Mouse (Mus musculus) MEL (cell line): ENCODE results near the gene Sct. TPM values are rescaled to one million over a fixed set of nuclear protein-coding genes. Genes with fewer than 3 reads are reported as not detected.

Experiments
- DNase-seq: peaks from one replicate; pipeline ENCODE4 v3.0.0; 2011; ENCODE audit warnings: low read depth, low spot score
- H3K27ac ChIP-seq: 2 replicates; pipeline ENCODE4 v1.5.1; 2012; ENCODE audit warnings: low read depth, mild to moderate bottlenecking, control low read depth, low read length, moderate library complexity; ENCODE audit not compliant: control insufficient read depth
- H3K27me3 ChIP-seq, 2 experiments: fragments of 150-350 bp in 1 of 2; sonication (generic) in 1 of 2; 2 replicates each; pipeline ENCODE4 v1.6.1; 2012; ENCODE audit warnings: low read length in 2 of 2, mild to moderate bottlenecking in 2 of 2, improper control_type of control experiment in 1 of 2, moderate library complexity in 1 of 2; ENCODE audit not compliant: insufficient read depth in 2 of 2, control insufficient read depth in 1 of 2
- H3K36me3 ChIP-seq, 2 experiments: 2 replicates each; pipeline ENCODE4 v1.6.1; 2012 to 2014; ENCODE audit warnings: low read length in 2 of 2, improper control_type of control experiment in 1 of 2, inconsistent platforms in 1 of 2, mild to moderate bottlenecking in 1 of 2; ENCODE audit not compliant: insufficient read depth in 2 of 2, control insufficient read depth in 1 of 2
- H3K4me1 ChIP-seq, 2 experiments: fragments of 150-350 bp in 1 of 2; sonication (generic) in 1 of 2; 2 replicates each; pipeline ENCODE4 v1.6.1; 2012; ENCODE audit warnings: low read length in 2 of 2, improper control_type of control experiment in 1 of 2, mild to moderate bottlenecking in 1 of 2; ENCODE audit not compliant: insufficient read depth in 2 of 2, control insufficient read depth in 1 of 2
- H3K4me3 ChIP-seq, 2 experiments: fragments of 150-350 bp in 1 of 2; sonication (generic) in 1 of 2; 2 replicates each; pipeline ENCODE4 v1.5.1; 2012; ENCODE audit warnings: low read depth in 2 of 2, low read length in 2 of 2, mild to moderate bottlenecking in 2 of 2, moderate library complexity in 2 of 2, control low read depth in 1 of 2, improper control_type of control experiment in 1 of 2; ENCODE audit not compliant: control insufficient read depth in 1 of 2, insufficient read depth in 1 of 2
- H3K79me2 ChIP-seq: 2 replicates; pipeline ENCODE4 v1.6.1; 2012; ENCODE audit warnings: mild to moderate bottlenecking, low read length, moderate library complexity; ENCODE audit not compliant: control insufficient read depth, poor library complexity, insufficient read depth
- H3K9ac ChIP-seq: 2 replicates; pipeline ENCODE4 v1.6.1; 2012; ENCODE audit warnings: low read depth, mild to moderate bottlenecking, control low read depth, low read length, moderate library complexity; ENCODE audit not compliant: control insufficient read depth, poor library complexity, severe bottlenecking
- H3K9me3 ChIP-seq: fragments of 150-350 bp; sonication (generic); replicated peaks from 2 replicates; pipeline ENCODE4 v1.6.1; 2012; ENCODE audit warnings: mild to moderate bottlenecking, low read length, improper control_type of control experiment, moderate library complexity; ENCODE audit not compliant: insufficient read depth
- E2F4 ChIP-seq: IDR thresholded peaks from 2 replicates; pipeline ENCODE4 v1.6.1; 2011; ENCODE audit warnings: low read depth, low read length, improper control_type of control experiment, borderline replicate concordance
- EP300 ChIP-seq, 2 experiments: IDR thresholded peaks; 2 replicates each; pipeline ENCODE4 v1.6.1; 2011; ENCODE audit warnings: improper control_type of control experiment in 2 of 2, low read length in 2 of 2, low read depth in 1 of 2, mild to moderate bottlenecking in 1 of 2
- ETS1 ChIP-seq: IDR thresholded peaks from 2 replicates; pipeline ENCODE4 v1.6.1; 2012; ENCODE audit warnings: low read depth, mild to moderate bottlenecking, inconsistent platforms, low read length, improper control_type of control experiment, moderate library complexity
- MXI1 ChIP-seq: IDR thresholded peaks from 2 replicates; pipeline ENCODE4 v1.6.1; 2011; ENCODE audit warnings: mild to moderate bottlenecking, low read depth, low read length, improper control_type of control experiment
- NELFE ChIP-seq: IDR thresholded peaks from 2 replicates; pipeline ENCODE4 v1.6.1; 2011; ENCODE audit warnings: low read depth, low read length, improper control_type of control experiment
- NRF1 ChIP-seq: IDR thresholded peaks from 2 replicates; pipeline ENCODE4 v1.6.1; 2014; ENCODE audit warnings: low read depth, mild to moderate bottlenecking, inconsistent platforms, low read length, improper control_type of control experiment, moderate library complexity; ENCODE audit not compliant: poor library complexity, insufficient read depth, severe bottlenecking
- RAD21 ChIP-seq: IDR thresholded peaks from 2 replicates; pipeline ENCODE4 v1.6.1; 2011; ENCODE audit warnings: mild to moderate bottlenecking, low read depth, low read length, improper control_type of control experiment
- RCOR1 ChIP-seq: IDR thresholded peaks from 2 replicates; pipeline ENCODE4 v1.6.1; 2012; ENCODE audit warnings: low read depth, mild to moderate bottlenecking, inconsistent platforms, low read length, improper control_type of control experiment
- TAL1 ChIP-seq: IDR thresholded peaks from 2 replicates; pipeline ENCODE4 v1.6.1; 2012; ENCODE audit warnings: mild to moderate bottlenecking, inconsistent platforms, low read length, moderate library complexity, mixed read lengths
- TBP ChIP-seq: IDR thresholded peaks from 2 replicates; pipeline ENCODE4 v1.8.0; 2011; ENCODE audit warnings: low read depth, low read length, improper control_type of control experiment
- TCF12 ChIP-seq: IDR thresholded peaks from 2 replicates; pipeline ENCODE4 v1.6.1; 2014; ENCODE audit warnings: low read depth, mild to moderate bottlenecking, inconsistent platforms, low read length, improper control_type of control experiment, moderate library complexity
- ZNF384 ChIP-seq: IDR thresholded peaks from 2 replicates; pipeline ENCODE4 v1.6.1; 2012; ENCODE audit warnings: low read depth, mild to moderate bottlenecking, inconsistent platforms, low read length, improper control_type of control experiment
- polyA plus RNA-seq, 2 experiments: library from polyadenylated mRNA; stranded (reverse) in 1 of 2; unstranded in 1 of 2; fragments of >175 nt in 1 of 2; fragments of >200 nt in 1 of 2; gene quantifications; 2 replicates each; pipeline versions ENCODE4 v1.2.1 to v1.2.4; 2012; ENCODE audit warnings: low replicate concordance in 2 of 2, low read depth in 1 of 2; ENCODE audit not compliant: insufficient read length in 2 of 2, insufficient read depth in 1 of 2, missing spikeins in 1 of 2
- total RNA-seq: library from RNA; depleted of rRNA; stranded (reverse); fragments of 300-350 nt; gene quantifications from 2 replicates; pipeline ENCODE4 v1.2.3, GENCODE M21; 2012

The Sct gene
- total and polyA plus RNA-seq, 3 experiments: not detected

DNA sequence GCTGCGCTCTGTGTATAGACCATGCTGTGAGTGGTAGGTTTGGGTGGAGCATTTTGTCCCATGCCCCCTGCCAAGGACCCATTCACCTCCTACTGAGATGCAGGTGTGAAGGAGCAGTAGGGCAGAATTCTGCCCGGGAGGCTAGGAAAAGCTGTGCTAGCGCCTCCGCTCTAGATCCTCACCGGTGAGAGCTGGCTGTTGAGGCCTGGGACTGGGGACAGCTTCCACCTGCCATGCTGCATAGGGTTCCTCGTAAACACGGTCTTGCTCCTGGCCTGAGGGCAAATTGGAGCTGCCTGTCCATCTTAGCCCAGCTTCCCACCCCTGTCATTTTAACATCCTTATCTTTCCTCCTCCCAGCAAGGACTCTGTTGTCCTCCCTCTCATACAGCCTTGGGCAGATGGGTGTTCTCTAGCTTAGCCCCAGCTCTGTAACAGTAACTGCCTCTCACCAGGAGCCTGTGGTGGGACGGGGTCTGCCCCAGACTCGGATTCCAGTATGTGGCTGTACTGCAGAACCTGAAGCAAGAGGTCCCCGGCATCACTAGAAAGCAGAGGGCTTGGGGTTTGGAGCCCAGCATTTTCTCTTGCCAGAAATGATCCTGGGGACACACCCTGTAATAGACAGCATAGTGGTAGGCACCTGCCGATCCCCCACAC is 14.8 kb downstream of the Sct start:
- no peak overlapping the region for H3K9ac ChIP-seq
- H3K4me1 ChIP-seq: peaks cover 2 to 3% of the 10 kb centered on the region in 2 experiments; a peak in 2 of 4 replicates
- H3K36me3 ChIP-seq: peaks cover 0 to 2% of the 10 kb centered on the region in 2 experiments; a peak in 2 of 4 replicates
- no peaks in the 10 kb centered on the region for H3K9me3 ChIP-seq
- no peak for DNase-seq
- H3K4me3 ChIP-seq: no peak overlapping the region
- no peak for TF ChIP-seq E2F4
- TF ChIP-seq NRF1: 0 out of 2 replicates have a peak, but pooled peaks have one; percentile 8
- no peak overlapping the region for H3K27ac ChIP-seq
- H3K27me3 ChIP-seq: no peaks in the 10 kb centered on the region
- no peaks in the 10 kb centered on the region for H3K79me2 ChIP-seq

DNA sequence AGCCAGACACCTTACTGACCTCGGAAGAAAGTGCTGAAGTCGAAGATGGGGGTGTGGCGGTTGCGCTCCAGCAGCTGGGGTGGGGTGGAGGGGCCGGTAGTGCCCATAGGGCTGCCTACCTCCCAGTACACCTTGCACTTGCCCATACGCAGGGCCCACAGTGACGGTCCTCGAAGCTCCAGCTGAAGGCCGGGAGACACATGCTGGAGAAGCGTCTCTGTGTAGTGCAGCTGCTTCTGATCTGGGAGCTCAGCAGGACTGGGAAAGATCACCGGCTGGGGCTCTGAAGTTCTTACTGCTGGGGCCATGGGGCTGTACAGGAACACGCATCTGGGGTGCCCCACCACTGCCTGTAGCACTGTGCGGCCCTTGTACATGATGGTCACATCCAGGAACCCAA is 15.3 kb downstream of the Sct start:
- no peak overlapping the region for H3K4me3 ChIP-seq
- no peak for DNase-seq
- no peaks in the 10 kb centered on the region for H3K79me2 ChIP-seq
- H3K4me1 ChIP-seq: peaks cover 2 to 3% of the 10 kb centered on the region in 2 experiments; a peak in 2 of 4 replicates
- H3K9ac ChIP-seq: no peak overlapping the region
- H3K27ac ChIP-seq: no peak overlapping the region
- H3K36me3 ChIP-seq: peaks cover 0 to 2% of the 10 kb centered on the region in 2 experiments; a peak in 2 of 4 replicates
- TF ChIP-seq MXI1 (no peak), ETS1 (no peak), RCOR1 (no peak), ZNF384 (no peak), RAD21 (no peak), TAL1 (no peak)
- no peaks in the 10 kb centered on the region for H3K27me3 ChIP-seq
- no peaks in the 10 kb centered on the region for H3K9me3 ChIP-seq

DNA sequence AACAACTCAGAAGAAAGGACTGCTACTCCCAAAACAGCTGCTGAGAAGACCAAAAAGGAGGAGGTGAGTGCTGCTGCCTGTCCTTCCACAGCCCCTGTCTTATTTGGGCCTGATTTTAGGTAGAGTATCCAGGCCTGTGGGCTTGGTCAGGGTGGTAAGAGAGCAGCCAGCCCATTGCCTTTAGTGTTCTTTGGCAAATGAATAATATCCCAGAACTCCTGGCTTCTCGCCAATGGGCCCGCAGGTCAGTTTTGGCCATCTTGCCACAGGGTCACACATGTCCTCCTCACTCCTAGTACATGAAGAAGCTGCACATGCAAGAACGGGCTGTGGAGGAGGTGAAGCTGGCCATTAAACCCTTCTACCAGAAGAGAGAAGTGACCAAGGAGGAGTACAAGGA is 17.5 kb downstream of the Sct start:
- peaks cover under 1 to 1% of the 10 kb centered on the region in 2 experiments; a peak in 2 of 4 replicates for H3K4me1 ChIP-seq
- peaks cover 0 to 12% of the 10 kb centered on the region in 2 experiments; a peak in 2 of 4 replicates for H3K36me3 ChIP-seq
- no peak overlapping the region for H3K4me3 ChIP-seq
- no peaks in the 10 kb centered on the region for H3K79me2 ChIP-seq
- no peak overlapping the region for H3K27ac ChIP-seq
- H3K9me3 ChIP-seq: no peaks in the 10 kb centered on the region
- DNase-seq: no peak
- TF ChIP-seq TBP: no peak
- TF ChIP-seq TCF12: no peak
- no peak for TF ChIP-seq NELFE
- TF ChIP-seq TAL1: no peak
- no peak for TF ChIP-seq NRF1
- TF ChIP-seq EP300 (IDR thresholded peaks at IDR 0.05; ENCODE audit: low read depth in 1 of 2, low read length in 2 of 2): no peak
- no peak for TF ChIP-seq MXI1
- no peak overlapping the region for H3K9ac ChIP-seq
- H3K27me3 ChIP-seq: no peaks in the 10 kb centered on the region
